Mouse (Mus musculus) small intestine, adult 2 months (tissue): ENCODE results near the gene Cacna1e.

Experiments used
- CTCF ChIP-seq: fragments of 200-500 bp; IDR thresholded peaks from 2 replicates; pipeline ENCODE4 v1.5.1; 2012; ENCODE audit warnings: low read depth, mild to moderate bottlenecking, control low read depth, inconsistent platforms, low read length, moderate library complexity, mixed read lengths; ENCODE audit not compliant: insufficient replicate concordance, insufficient read length; ENCODE audit errors: extremely low read depth
- POLR2A ChIP-seq: fragments of 200-500 bp; IDR thresholded peaks from 2 replicates; pipeline ENCODE4 v1.6.1; 2012; ENCODE audit warnings: low read depth, mild to moderate bottlenecking, control low read depth, inconsistent platforms, low read length, moderate library complexity

- TF ChIP-seq POLR2A, result no peak
- TF ChIP-seq CTCF, result no peak
Measured at GRCm38 (mm10) chr1:154433520-154433919, 450.8 kb downstream of the Cacna1e start.
